Mouse (Mus musculus) heart, postnatal 4 days (tissue): Measurements from ENCODE around the gene Zdhhc12. TPM values are rescaled to one million over a fixed set of nuclear protein-coding genes. Genes with fewer than 3 reads are reported as not detected.
"Not testable (repeated sequence)": the region's sequence is repeated elsewhere in the genome, so short reads cannot be mapped to it uniquely, and the experiment has no call there.

Experiments used
- DNase-seq: peaks from one replicate; pipeline ENCODE4 v3.0.0; 2021
- total RNA-seq, 2 experiments: library from RNA; stranded (reverse); gene quantifications; 2 replicates each; pipeline ENCODE4 v1.2.3; 2021

Zdhhc12 gene
- total RNA-seq, 2 experiments from 2014 or later, result 7.8 to 10.6 TPM

GRCm38 (mm10) chr2:30063235-30063634 lies 30.2 kb downstream of the Zdhhc12 start:
- no peak for DNase-seq

GRCm38 (mm10) chr2:30062249-30063093 lies 31.0 kb downstream of the Zdhhc12 start:
- DNase-seq, result peak; percentile 60

- DNase-seq, result peak; percentile 61
Observed at GRCm38 (mm10) chr2:30061215-30062166, 32.0 kb downstream of the Zdhhc12 start.

- DNase-seq, result no peak
Observed at GRCm38 (mm10) chr2:30058418-30058817, 35.0 kb downstream of the Zdhhc12 start.

GRCm38 (mm10) chr2:30057223-30057904 lies 36.1 kb downstream of the Zdhhc12 start, which contains the start of gene Set:
Gene Set, plus strand, starts transcription at chr2:30057378.
- no peak for DNase-seq

GRCm38 (mm10) chr2:30056736-30057135 lies 36.7 kb downstream of the Zdhhc12 start:
- DNase-seq, result no peak

GRCm38 (mm10) chr2:30055310-30055709 lies 38.1 kb downstream of the Zdhhc12 start:
- not testable (repeated sequence) for DNase-seq

- DNase-seq, result no peak
Observed at GRCm38 (mm10) chr2:30051992-30052761, 41.3 kb downstream of the Zdhhc12 start.

GRCm38 (mm10) chr2:30049831-30050230 lies 43.6 kb downstream of the Zdhhc12 start:
- no peak for DNase-seq

GRCm38 (mm10) chr2:30048699-30049388 lies 44.6 kb downstream of the Zdhhc12 start, which contains the start of gene Wdr34:
Gene Wdr34, minus strand, starts transcription at chr2:30048881.
- peak; percentile 99 for DNase-seq

- no peak for DNase-seq
Observed at GRCm38 (mm10) chr2:30048101-30048501, 45.3 kb downstream of the Zdhhc12 start.

GRCm38 (mm10) chr2:30047127-30047526 lies 46.3 kb downstream of the Zdhhc12 start:
- DNase-seq, result no peak

GRCm38 (mm10) chr2:30044550-30044949 lies 48.9 kb downstream of the Zdhhc12 start:
- DNase-seq, result no peak

- DNase-seq, result peak; percentile 88
Observed at GRCm38 (mm10) chr2:30042445-30042844, 51.0 kb downstream of the Zdhhc12 start.

Other genes with a start within 250 kb of the Zdhhc12 start
- 10 to 100 TPM; 13.4 to 13.9 TPM for gene Cercam, start 224.5 kb downstream of the Zdhhc12 start, total RNA-seq
- gene Odf2, start 204.4 kb downstream of the Zdhhc12 start, total RNA-seq, result 10 to 100 TPM; 44.8 to 52.4 TPM
- 10 to 100 TPM; 25.9 to 26.8 TPM for gene Gle1, start 158.2 kb downstream of the Zdhhc12 start, total RNA-seq
- gene Sptan1, start 128.1 kb downstream of the Zdhhc12 start, total RNA-seq, result 100 to 1,000 TPM; 370 to 371 TPM
- gene Wdr34, start 44.8 kb downstream of the Zdhhc12 start, total RNA-seq, result 10 to 100 TPM; 15.2 to 15.8 TPM
- 100 to 1,000 TPM; 174 to 185 TPM for gene Set, start 36.3 kb downstream of the Zdhhc12 start, total RNA-seq
- 10 to 100 TPM; 15.3 to 17.9 TPM for gene Pkn3, start 16.0 kb downstream of the Zdhhc12 start, total RNA-seq
- gene Zer1, start 30.9 kb upstream of the Zdhhc12 start, total RNA-seq, result 10 to 100 TPM; 24.3 to 24.9 TPM
- gene Tbc1d13, start 40.1 kb upstream of the Zdhhc12 start, total RNA-seq, result 10 to 100 TPM; 23.9 to 27.4 TPM
- gene Endog, start 77.8 kb upstream of the Zdhhc12 start, total RNA-seq, result 10 to 100 TPM; 44.4 to 48.9 TPM
- 10 to 100 TPM in 1 of 2 experiments, 1 to 10 TPM in 1; 8.4 to 10.7 TPM for gene Spout1, start 84.8 kb upstream of the Zdhhc12 start, total RNA-seq
- 10 to 100 TPM; 33.3 to 35.3 TPM for gene Kyat1, start 112.2 kb upstream of the Zdhhc12 start, total RNA-seq
- gene Lrrc8a, start 144.1 kb upstream of the Zdhhc12 start, total RNA-seq, result 10 to 100 TPM; 56.3 to 59.2 TPM
- 1 to 10 TPM in 1 of 2 experiments, under 1 TPM in 1; 0.88 to 1.5 TPM for gene Gm28035, start 146.9 kb upstream of the Zdhhc12 start, total RNA-seq
- 10 to 100 TPM; 20.6 to 26.0 TPM for gene Phyhd1, start 172.6 kb upstream of the Zdhhc12 start, total RNA-seq
- 1 to 10 TPM in 1 of 2 experiments, not detected in 1; 4.6 TPM for gene Gm28038, start 187.4 kb upstream of the Zdhhc12 start, total RNA-seq
- gene Dolk, start 192.7 kb upstream of the Zdhhc12 start, total RNA-seq, result 10 to 100 TPM; 23.6 to 23.7 TPM
- 10 to 100 TPM; 28.0 to 34.5 TPM for gene Nup188, start 192.7 kb upstream of the Zdhhc12 start, total RNA-seq